Mouse (Mus musculus) lung, postnatal 0 days (tissue): Measurements from ENCODE around the gene Clec4d.

Experiments
- CTCF ChIP-seq: IDR thresholded peaks from 2 replicates; pipeline ENCODE4 v1.5.1; 2016; ENCODE audit warnings: antibody characterized with exemption, mild to moderate bottlenecking
- EP300 ChIP-seq: IDR thresholded peaks from 2 replicates; pipeline ENCODE4 v1.6.1; 2016; ENCODE audit warnings: antibody characterized with exemption, mild to moderate bottlenecking, control low read depth

DNA sequence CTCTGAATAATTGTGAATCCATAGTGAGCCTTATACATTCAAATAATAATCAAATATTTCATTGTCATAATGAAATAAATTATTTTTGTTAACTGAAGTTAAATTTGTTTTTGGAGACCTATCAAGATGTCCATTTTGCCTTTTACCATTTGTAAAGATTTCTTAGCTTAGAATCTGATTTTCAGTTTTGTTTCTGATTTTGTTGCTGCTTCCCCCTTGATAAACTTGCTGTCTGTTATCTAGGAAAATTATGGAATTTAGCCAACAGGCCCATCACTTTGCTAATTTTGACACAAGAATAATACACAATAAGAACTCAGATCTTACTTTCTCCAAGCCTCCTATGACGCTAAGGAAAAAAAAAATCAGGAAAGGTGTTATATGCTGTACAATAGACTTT lies 1.0 kb upstream of the Clec4d start:
- no peak for TF ChIP-seq EP300
- no peak for TF ChIP-seq CTCF
